Mouse (Mus musculus) granulocyte monocyte progenitor cell, adult 5-6 weeks (primary cell): Measurements from ENCODE around the gene Lrpap1. TPM values are rescaled to one million over a fixed set of nuclear protein-coding genes. Genes with fewer than 3 reads are reported as not detected.

Source experiments
- ATAC-seq: replicated peaks from 2 replicates; pipeline ENCODE4 v1.8.0; 2016; ENCODE audit warnings: mild to moderate bottlenecking, moderate TSS enrichment, inconsistent platforms; ENCODE audit not compliant: poor library complexity, severe bottlenecking
- total RNA-seq, 2 experiments: library from RNA; stranded (forward) in 1 of 2; stranded (reverse) in 1 of 2; fragments of 200-712, 200-1000 nt in 1 of 2; fragments of >200 nt in 1 of 2; fragmentation: Nextera tagmentation in 1 of 2; gene quantifications; 2 replicates each; pipeline ENCODE4 v1.2.3; 2014 to 2017

The Lrpap1 gene
- total RNA-seq, 2 experiments from 2014 or later: 70.9 to 71.5 TPM

DNA sequence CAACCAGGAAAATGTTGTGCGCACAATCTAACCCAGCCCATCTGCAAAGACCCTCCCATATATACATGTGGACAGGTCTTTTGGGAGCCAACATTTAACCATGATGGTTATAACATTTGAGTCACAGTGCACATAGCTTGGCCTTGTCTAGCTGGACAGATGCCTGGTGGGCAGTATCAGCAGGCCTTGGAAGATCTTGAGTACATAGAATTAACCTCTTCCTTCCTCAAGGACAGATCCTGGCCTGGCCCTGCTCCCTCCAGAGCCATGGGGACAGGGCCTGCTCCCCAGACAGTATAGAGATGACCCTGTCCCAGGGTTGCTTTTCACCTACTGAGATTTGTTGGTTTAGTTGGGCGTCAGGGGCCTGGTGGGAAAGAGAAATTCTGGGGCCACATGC, 35.7 kb downstream of the Lrpap1 start:
- no peak for ATAC-seq

DNA sequence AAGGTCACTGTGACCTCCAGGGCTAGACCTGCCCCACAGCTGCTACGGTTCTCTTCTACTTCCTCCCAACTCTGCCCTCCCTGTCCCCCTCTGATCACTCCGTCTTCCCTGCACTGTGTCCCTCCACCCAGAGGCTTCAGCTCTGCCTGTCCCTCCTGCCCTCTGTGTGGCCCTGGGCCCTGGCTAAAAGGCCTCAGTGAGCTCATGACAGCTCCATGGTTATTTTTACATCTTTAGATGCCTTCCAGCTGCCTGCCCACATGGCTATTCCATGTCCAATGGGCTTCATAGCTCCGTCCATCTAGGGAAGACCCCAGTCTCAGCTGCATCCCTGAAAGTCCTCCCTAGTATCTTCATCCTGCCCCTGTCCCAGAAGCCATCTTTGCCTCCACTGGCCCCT, 45.5 kb downstream of the Lrpap1 start:
- no peak for ATAC-seq

DNA sequence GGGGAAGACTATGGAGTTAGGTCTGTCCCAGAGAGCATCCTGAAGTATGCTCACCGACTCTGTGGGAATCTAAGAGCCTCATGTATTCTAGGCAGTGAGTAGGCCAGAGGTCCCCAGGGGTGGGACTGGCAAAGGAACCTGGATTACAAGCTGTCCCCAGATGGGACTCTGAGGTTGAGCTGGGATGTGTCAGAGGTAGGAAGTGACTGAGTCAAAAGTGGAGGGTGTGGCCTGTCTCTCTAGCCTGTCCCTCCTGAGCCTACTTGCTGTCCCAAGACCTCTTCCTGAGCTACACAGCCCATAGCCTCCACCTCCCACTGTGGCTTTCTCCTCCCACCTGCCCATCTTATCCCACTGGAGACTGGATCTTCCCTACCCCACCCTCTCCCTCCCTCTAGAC, 47.4 kb downstream of the Lrpap1 start:
- no peak for ATAC-seq

DNA sequence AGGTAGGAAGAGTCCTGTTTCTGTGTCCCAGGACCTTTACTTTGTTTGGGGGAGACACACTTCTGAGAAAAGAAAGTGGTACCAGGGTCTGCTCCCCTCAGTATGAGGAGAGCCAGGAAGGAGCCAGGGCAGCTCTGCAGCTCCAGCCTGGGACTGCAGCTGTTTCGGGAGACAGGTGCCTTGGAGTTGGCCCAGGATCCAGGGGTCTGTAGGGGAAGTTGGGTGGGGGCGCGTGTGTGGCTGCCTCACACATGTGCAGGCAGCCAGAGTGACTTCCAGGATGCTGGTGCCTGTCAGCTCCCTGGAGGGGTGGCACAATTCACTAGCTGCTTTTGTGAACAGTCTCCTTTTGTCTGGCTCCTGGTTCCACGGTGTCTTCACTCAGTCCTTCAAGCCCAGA, 48.0 kb downstream of the Lrpap1 start:
- ATAC-seq: no peak

DNA sequence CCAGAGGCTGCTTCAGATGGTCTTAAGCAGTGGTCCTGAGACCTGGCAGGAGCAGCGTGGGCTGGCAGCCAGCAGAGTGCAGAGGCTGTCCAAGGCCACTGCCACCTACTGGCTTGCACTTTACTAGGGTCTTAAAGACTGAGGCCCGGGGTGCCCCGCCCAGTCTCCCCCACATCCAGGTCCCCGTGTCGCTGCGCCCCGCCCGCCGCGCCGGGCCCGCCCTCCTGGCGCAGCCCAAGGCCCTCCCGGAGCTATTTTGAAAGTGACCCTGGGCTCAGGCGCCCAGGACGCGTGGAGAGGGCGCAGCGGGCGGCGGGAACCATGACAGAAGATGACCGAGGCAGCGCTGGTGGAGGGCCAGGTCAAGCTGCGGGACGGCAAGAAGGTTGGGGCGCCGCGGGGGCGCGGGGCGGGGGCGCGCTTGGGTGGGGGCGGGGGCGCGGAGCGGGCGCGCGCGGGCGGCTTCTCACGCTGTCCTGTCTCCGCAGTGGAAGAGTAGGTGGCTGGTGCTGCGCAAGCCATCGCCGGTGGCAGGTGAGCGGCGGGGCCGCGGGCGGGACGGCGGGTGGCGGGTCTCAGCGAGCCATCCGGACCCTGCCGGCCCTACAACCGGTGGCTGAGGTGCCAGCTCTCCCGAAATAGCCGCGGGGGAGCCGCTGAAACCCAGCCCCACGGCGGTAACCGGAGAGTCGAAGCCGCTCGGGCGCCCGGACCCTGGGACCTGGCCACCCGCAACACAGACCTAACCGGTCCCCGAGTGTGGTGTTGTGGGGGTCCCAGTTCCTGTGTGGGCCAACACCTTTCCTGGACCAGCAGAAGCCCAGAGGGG, 48.7 kb downstream of the Lrpap1 start, which contains the start of gene Dok7:
Gene Dok7 (plus strand): TSS at position 163 of the 829 bp plus-strand sequence.
- ATAC-seq: peak; percentile 80

DNA sequence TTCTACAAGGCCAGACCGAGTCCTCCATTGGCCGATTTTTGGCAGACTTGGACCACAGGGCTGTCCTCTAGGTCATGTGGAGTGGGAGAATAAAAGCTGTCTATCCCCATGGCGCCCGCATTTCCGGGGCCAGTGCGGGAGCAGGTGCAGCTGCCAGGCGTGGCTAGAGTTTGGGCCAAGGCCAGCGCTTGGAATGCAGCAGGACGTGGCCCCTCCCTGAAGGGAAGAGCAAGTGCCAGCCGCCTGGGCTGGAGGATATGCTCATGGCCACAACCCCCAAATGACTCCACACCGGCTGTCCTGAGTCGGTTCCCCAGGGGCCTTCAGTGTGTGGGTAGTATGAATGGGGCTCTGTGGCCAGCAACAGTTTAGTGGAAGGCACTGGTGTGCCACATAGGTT, 50.5 kb downstream of the Lrpap1 start:
- no peak for ATAC-seq

DNA sequence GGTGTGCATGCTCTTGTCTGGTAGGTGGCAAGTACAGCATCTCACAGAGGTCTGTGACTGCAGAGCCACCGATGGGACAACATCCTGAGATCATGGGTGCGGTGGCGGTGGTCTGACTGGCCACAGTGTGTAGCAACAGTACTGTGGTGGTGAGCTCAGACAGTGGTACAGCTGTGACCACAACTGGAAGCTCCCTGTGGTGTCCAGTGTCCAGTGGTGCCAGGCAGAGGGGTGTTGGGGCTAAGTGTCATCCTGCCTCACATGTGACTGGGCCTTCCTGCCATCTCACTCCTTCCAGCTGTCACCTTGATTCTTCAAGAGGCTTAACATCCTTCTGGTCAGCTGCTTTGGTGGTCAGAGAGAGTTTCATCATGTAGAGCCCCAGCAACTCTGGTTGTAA, 50.9 kb downstream of the Lrpap1 start:
- ATAC-seq: 0 out of 2 replicates have a peak, but pooled peaks have one; percentile 12

DNA sequence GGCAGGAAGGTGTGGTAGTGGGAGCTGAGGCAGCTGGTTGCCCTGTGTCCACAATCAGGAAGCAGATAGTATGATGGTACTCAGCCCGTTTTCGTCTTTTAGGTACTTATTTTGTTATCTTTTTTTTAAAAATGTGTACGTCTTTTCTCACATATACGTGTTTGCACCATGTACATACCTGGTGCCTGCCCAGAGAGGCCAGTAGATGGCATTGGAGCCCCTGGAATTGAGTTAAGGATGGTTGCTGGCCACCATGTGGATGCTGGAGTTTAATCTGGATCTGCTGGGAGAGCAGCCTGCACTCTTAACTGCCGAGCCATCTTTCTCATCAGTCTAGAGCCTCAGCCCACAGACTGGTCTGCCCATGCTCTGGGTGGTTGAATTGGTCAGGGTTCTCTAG, 55.0 kb downstream of the Lrpap1 start:
- ATAC-seq: no peak

DNA sequence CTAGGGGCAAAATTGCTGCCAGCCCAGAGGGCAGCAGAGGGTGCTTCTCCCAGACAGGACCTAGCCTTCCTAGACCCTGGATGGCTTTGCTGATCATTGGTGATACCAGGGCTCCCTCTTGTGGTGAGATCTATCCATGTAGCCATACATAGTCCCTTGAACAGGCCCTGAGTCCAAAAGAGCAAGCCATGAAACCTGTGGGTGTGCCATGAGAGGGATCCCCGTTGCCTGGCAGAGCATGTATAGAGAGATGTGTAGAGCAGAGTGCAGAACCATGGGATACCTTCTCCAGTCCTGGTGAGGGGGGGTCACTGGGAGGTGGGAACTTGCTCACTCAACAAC, 62.5 kb downstream of the Lrpap1 start:
- peak; percentile 79 for ATAC-seq

DNA sequence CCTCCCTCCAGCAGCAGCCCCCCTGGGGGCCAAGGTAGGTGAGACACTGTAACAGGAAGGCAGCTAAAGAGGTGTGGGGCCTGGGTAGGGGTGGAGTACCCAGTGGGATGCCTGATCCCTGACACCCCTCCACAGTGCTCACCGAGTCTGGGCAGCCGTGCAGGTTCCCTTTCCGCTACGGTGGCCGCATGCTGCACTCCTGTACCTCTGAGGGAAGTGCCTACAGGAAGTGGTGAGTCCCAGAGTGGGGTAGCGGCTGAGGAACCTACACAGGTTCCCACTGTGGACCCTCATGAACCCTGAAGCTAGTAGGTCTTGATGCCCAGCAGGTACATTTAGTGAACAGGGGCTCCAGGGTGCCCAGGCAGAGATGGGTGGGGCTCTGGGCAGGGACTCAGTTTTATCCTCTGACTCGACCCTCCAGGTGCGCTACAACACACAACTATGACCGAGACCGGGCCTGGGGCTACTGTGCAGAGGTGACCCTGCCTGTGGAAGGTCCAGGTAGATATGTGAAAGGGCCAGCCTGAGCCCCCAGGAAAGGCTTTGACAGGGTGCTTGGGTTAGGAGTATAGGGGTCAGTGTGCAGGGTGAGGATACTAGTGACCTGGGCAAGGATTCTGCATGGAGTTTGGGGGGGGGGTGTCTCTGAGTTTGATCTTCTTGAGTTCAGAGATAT, 63.0 kb downstream of the Lrpap1 start:
- ATAC-seq: peak; percentile 60

Other genes with a start within 250 kb of the Lrpap1 start
- gene Msantd1, start 197.8 kb downstream of the Lrpap1 start, total RNA-seq (2014; fragmentation: Nextera tagmentation): 0.96 and 1.6 TPM in 2 replicates
- 0.30 TPM in 1 of 2 replicates, not detected in the other for gene Msantd1, start 197.8 kb downstream of the Lrpap1 start, total RNA-seq (2017)
- gene Rgs12, start 156.3 kb downstream of the Lrpap1 start, total RNA-seq (2014; fragmentation: Nextera tagmentation): 19.6 and 20.9 TPM in 2 replicates
- 11.9 and 16.0 TPM in 2 replicates for gene Rgs12, start 156.3 kb downstream of the Lrpap1 start, total RNA-seq (2017)
- 1.2 TPM in 1 of 2 replicates, not detected in the other for gene Hgfac, start 64.3 kb downstream of the Lrpap1 start, total RNA-seq (2014; fragmentation: Nextera tagmentation)
- gene Hgfac, start 64.3 kb downstream of the Lrpap1 start, total RNA-seq (2017): 0.15 TPM in 1 of 2 replicates, not detected in the other
- gene Dok7, start 49.0 kb downstream of the Lrpap1 start, total RNA-seq (2014; fragmentation: Nextera tagmentation): not detected in 2 replicates
- not detected in 2 replicates for gene Dok7, start 49.0 kb downstream of the Lrpap1 start, total RNA-seq (2017)
- not detected in 2 replicates for gene Adra2c, start 172.6 kb upstream of the Lrpap1 start, total RNA-seq (2014; fragmentation: Nextera tagmentation)
- not detected in 2 replicates for gene Adra2c, start 172.6 kb upstream of the Lrpap1 start, total RNA-seq (2017)